In the genomic region with DNA sequence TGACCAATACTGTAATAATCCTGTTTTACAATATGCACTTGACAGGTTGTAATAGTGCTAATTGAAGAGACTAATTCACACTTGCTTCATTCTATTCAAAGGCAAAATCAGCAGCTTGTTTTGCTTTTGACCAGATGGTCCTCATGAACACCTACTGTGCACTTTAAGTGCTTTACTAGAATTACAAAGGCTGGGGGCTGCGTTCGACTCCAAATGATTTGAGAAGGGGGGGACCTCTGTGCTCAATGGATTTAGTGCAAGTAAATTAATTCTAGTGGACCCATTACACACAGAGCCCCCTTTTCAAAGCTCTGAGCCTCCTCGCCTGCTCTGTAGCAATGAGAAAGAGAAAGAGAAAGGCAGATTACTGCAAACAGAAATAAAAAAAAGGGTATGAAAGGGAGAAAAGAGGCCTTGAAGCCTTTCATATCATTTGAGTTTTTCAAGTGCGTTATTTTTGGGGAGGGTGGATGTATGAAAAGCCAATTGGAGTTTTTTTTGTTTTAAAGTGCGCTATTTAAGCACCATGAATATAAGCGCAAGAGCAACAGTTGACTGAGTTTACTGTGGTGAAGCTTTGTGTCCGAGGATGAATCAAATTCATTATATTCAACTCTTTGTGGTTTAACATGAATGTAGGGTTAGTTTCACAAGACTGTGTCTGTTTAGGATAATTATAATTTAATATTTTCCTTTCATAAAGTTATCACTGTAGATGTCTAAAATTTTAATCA, we compare ENCODE assay signal across 13 mouse cellular contexts.
DNase-seq lines count a peak whose midpoint lies in the region; ATAC-seq and TF ChIP-seq lines count a peak whose summit lies in the region.
"Had no signal": no experiment of that assay in that cellular context is flagged by ENCODE, and none has a peak within 500 bp of the region (broad histone marks: within the 10 kb centered on the region; RNA-seq: fewer than 3 reads in every experiment).

No protein-coding gene starts in this region.

- no peak overlapping the region for H3K9ac ChIP-seq in forebrain, postnatal 0 days
- H3K9ac ChIP-seq in midbrain, embryonic 15.5 days, result no peak overlapping the region
- no peak overlapping the region for H3K9ac ChIP-seq in liver, embryonic 11.5 days (ENCODE audit: low read depth, low read length)

- no peaks in the 10 kb centered on the region for H3K4me1 ChIP-seq in forebrain, postnatal 0 days (ENCODE audit: insufficient read depth)
- H3K4me1 ChIP-seq in midbrain, embryonic 15.5 days, result no peaks in the 10 kb centered on the region
- H3K4me1 ChIP-seq in liver, embryonic 11.5 days (replicated peaks; ENCODE audit: control insufficient read depth, insufficient read depth, low read length), result no peaks in the 10 kb centered on the region

- H3K4me3 ChIP-seq in forebrain, postnatal 0 days (ENCODE audit: low read depth, low read length), result no peak overlapping the region
- H3K4me3 ChIP-seq in midbrain, embryonic 15.5 days, result no peak overlapping the region
- H3K4me3 ChIP-seq in liver, embryonic 11.5 days (ENCODE audit: low read depth, low read length), result no peak overlapping the region
- H3K4me3 ChIP-seq: megakaryocyte, embryonic 14.5 days had no signal

- WGBS in forebrain, postnatal 0 days, result 20% methylated on average over 7 of the region's 7 CpGs
- 10% methylated on average over 7 of the region's 7 CpGs for WGBS in midbrain, embryonic 15.5 days
- WGBS in liver, embryonic 11.5 days, result 80% methylated on average over 7 of the region's 7 CpGs

- no peaks in the 10 kb centered on the region for H3K36me3 ChIP-seq in forebrain, postnatal 0 days (ENCODE audit: insufficient read depth)
- no peaks in the 10 kb centered on the region for H3K36me3 ChIP-seq in midbrain, embryonic 15.5 days (replicated peaks)
- no peaks in the 10 kb centered on the region for H3K36me3 ChIP-seq in liver, embryonic 11.5 days (ENCODE audit: control insufficient read depth, insufficient read depth, low read length)

- H3K27me3 ChIP-seq in forebrain, postnatal 0 days (ENCODE audit: insufficient read depth, low read length), result no peaks in the 10 kb centered on the region
- H3K27me3 ChIP-seq in midbrain, embryonic 15.5 days (replicated peaks), result no peaks in the 10 kb centered on the region
- no peaks in the 10 kb centered on the region for H3K27me3 ChIP-seq in liver, embryonic 11.5 days (replicated peaks; ENCODE audit: control insufficient read depth, insufficient read depth, low read length)
- H3K27me3 ChIP-seq: megakaryocyte, embryonic 14.5 days had no signal

- TF ChIP-seq CTCF in forebrain, postnatal 0 days (IDR thresholded peaks at IDR 0.05; ENCODE audit: low read depth), result no peak

- ATAC-seq in forebrain, postnatal 0 days, result peak; percentile 72
- ATAC-seq in midbrain, embryonic 15.5 days (replicated peaks), result peak; percentile 67
- ATAC-seq in liver, embryonic 11.5 days (replicated peaks; ENCODE audit: low FRiP score), result no peak

- DNase-seq in R1 (ENCODE audit: low read depth, low spot score), result peak; percentile 70
- peak; percentile 23 to 61 for DNase-seq in cerebellum, postnatal 14 days
- DNase-seq in forebrain, postnatal 0 days, result peak; percentile 50
- no peak for DNase-seq in spleen, postnatal 14 days (ENCODE audit: low spot score in 2 of 2)
- no peak for DNase-seq in liver, embryonic 11.5 days (ENCODE audit: low spot score)
- no peak for DNase-seq in thymus, postnatal 10 days (ENCODE audit: low spot score in 2 of 2)
- DNase-seq in ovary, postnatal 14 days (ENCODE audit: low spot score), result no peak
- DNase-seq: adrenal gland, postnatal 10 days; kidney, adult 9 months; right cerebral cortex, postnatal 14 days; thymus, postnatal 14 days had no signal

- H3K4me2 ChIP-seq in forebrain, postnatal 0 days (ENCODE audit: low read depth), result peak overlapping the region; percentile 15; the same call in 1 of the 2 replicates
- H3K4me2 ChIP-seq in midbrain, embryonic 15.5 days, result no peak overlapping the region
- H3K4me2 ChIP-seq in liver, embryonic 11.5 days, result no peak overlapping the region

- H3K9me3 ChIP-seq in forebrain, postnatal 0 days (ENCODE audit: low read length), result no peaks in the 10 kb centered on the region
- no peaks in the 10 kb centered on the region for H3K9me3 ChIP-seq in midbrain, embryonic 15.5 days
- no peaks in the 10 kb centered on the region for H3K9me3 ChIP-seq in liver, embryonic 11.5 days (ENCODE audit: control insufficient read depth, low read length)
- H3K9me3 ChIP-seq: megakaryocyte, embryonic 14.5 days had no signal

- H3K27ac ChIP-seq in forebrain, postnatal 0 days (ENCODE audit: low read depth, low read length), result no peak overlapping the region
- no peak overlapping the region; the same call in 1 of the 2 replicates for H3K27ac ChIP-seq in midbrain, embryonic 15.5 days
- no peak overlapping the region for H3K27ac ChIP-seq in liver, embryonic 11.5 days (ENCODE audit: low read depth, low read length)

Comparison
In these comparisons a context has a peak if more than half of its experiments do, and no peak if none do; other contexts are left out.
1. DNase-seq: peak in R1 (single experiment), cerebellum, postnatal 14 days (2 of 2) and forebrain, postnatal 0 days (single experiment); none in spleen, postnatal 14 days (0 of 2), liver, embryonic 11.5 days (single experiment), thymus, postnatal 10 days (0 of 2) and ovary, postnatal 14 days (single experiment).